Mouse (Mus musculus) yolk sac, embryonic 10.5 days (tissue): ENCODE measurements around the gene Bok.

Experiments used
- DNase-seq: peaks from one replicate; pipeline ENCODE4 v3.0.0-alpha.2; 2017; ENCODE audit warnings: low spot score

Gene Bok

DNA sequence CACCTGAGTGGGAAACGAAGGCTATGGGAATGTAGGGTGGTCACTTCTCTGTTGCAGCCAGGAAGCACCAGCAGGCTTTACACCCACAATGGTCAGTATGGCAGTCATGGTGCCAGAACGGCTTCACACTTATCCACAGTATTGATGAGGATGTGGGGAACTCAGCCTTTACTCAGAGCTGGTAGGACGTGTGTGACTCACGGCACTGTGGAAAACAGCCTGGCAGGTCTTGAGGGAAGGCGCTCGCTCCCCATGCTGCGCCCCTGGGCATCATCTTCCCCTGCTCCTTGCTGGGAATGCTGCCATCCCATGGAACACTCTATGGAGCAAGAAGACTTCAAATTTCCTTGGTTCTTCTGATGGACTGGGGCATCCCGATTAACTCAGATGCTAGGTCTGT is 5.6 kb downstream of the Bok start:
- no peak for DNase-seq

- DNase-seq, result no peak
These were observed 6.4 kb downstream of the Bok start for GRCm38 (mm10) chr1:93691786-93692357.

GRCm38 (mm10) chr1:93692773-93693172 is 7.3 kb downstream of the Bok start:
- peak; percentile 56 for DNase-seq

DNA sequence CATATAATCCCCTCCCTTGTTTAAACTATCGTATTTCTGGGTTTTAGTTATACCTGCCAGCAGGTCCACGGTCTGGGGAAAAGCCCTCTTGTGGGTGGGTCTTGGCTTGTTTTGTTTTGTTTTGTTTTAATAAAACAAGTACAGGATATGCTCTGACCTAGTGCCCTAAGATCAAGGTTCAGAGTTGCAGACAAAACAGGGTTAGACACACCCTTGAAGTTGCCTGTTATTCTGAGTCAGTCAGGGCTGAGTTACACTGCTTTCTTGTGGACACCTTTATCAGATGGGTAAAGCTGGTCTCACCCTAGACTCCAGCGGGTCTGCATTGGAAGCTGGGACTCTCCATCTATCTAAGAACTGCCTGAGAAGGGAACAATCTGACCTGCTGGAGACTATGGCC is 8.0 kb downstream of the Bok start:
- DNase-seq, result peak; percentile 25

DNA sequence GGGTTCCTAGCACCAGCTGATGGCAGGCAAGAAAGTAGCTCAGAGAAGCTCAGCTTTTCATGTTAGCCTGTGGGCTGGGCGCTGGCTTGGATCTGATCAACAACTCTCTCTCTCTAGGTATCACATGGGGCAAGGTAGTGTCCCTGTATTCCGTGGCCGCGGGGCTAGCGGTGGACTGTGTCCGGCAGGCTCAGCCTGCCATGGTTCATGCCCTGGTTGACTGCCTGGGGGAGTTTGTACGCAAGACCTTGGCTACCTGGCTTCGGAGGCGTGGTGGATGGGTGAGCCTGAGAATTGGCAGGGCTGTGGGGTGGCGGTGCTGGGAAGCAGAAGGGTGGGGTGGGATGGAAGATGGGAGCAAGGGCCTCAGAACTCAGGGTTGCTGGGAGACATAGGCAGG is 8.5 kb downstream of the Bok start:
- DNase-seq, result no peak

DNA sequence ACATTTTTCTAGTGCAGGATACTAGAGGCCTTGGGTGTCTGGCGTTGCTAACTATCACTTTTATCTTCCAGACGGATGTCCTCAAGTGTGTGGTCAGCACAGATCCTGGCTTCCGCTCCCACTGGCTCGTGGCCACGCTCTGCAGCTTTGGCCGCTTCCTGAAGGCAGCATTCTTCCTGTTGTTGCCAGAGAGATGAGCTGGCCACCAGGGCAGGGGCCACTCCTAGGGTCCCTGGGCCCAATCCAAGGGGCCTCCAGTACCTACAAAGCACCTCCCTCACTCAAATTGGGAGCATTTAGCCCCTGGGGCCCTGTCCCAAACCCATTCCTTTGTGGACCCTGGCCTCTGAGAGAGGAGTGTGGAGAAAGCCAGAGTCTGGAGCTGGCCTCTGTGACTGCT is 9.5 kb downstream of the Bok start:
- DNase-seq, result no peak

GRCm38 (mm10) chr1:93697317-93697716 is 11.9 kb downstream of the Bok start:
- DNase-seq, result no peak

DNA sequence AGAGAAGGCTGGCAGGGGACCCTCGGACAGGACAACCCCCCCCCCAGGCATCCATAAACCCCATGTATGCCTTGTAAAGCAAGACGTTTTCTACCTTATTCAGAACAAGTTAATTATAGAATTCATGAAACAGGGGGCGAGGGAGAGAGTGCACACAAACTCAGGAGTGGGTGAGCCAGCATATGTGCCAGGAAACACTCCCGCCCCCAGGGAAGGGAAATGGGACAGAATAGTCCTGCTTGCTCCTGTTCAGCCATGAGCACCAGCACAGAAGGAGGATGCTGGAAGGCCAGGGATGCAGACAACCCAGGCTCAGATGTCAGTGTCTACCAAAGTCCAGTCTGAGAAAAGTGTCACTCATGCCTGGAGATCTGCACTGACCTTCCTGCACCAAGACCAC is 13.7 kb downstream of the Bok start:
- DNase-seq, result no peak

DNA sequence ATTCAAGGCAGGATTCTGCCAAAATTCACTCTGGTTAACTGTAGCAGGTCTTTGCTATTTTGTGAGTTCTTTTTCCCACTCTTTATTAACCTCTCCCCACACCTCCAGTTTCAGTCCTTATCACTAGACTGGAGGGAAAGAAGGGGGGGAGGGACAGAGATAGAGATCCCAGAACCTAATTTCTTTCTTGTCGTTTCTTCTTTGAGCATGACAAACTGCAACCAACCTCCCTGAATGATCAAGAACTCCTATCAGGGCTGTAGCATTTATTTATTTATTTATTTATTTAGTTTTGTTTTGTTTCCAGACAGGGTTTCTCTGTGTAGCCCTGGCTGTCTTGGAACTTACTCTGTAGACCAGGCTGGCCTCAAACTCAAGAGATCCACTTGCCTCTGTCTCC is 16.6 kb downstream of the Bok start:
- DNase-seq, result no peak

GRCm38 (mm10) chr1:93703472-93704048 is 18.1 kb downstream of the Bok start:
- no peak for DNase-seq

GRCm38 (mm10) chr1:93704341-93704740 is 18.9 kb downstream of the Bok start:
- DNase-seq, result no peak

- no peak for DNase-seq
These were observed 19.9 kb downstream of the Bok start for GRCm38 (mm10) chr1:93705389-93705788.

DNA sequence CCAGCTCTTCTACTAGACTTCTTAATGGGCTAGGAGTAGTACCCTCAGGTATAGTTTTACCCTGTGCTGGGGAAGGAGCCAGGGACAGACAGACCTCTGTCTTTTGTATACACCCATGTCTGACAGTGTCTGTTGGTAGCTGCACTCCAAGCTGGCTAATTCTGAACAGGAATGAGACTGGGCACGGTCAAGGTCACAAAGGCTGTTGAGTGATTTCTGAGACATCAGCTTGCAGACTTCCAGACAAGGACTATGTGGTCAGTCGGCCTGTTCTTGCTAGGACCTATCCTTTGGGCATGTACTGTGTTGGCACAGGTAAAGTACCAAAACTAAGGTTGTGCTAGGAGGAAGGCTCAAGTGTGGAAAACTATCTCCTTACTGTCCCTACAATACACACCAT is 30.7 kb downstream of the Bok start:
- DNase-seq, result no peak

GRCm38 (mm10) chr1:93721557-93721956 is 36.1 kb downstream of the Bok start:
- no peak for DNase-seq

GRCm38 (mm10) chr1:93724623-93725022 is 39.2 kb downstream of the Bok start:
- DNase-seq, result no peak

DNA sequence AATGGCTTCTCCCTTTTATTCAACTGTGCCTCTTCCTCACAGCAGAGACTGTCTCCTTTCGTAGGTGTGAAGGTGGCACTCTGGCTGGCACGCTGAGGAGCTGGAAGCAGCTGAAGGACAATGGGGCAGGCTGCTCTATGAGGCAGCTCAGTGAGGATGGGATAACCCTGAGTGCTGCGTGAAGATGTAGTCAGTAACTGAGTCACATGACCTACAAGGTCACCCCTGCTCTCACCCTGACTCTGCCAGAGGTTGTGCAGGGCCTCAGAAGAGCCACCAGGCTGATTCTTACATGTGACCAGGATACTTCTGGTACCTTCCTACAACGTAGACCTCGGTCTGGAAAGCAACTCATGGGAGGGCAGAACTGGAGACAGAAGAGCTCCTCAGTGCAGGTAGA is 40.2 kb downstream of the Bok start:
- no peak for DNase-seq

DNA sequence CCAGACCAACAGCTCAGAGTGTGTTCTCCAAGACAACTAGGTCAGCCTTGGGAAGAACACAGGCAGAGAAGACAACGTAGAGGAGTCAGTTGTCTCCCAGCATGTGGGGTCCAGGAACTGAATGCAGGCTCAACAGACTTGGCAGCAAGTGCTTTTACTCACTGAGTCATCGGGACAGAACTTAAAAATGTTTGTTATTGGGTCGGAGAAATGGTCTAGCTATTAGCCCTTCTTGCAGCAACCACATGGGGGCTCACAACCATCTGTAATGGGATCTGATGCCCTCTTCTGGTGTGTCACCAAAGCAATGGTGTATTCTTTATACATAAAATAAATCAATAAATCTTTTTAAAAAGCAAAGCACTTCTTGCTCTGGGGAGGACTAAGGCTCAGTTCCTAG is 40.7 kb downstream of the Bok start:
- DNase-seq, result no peak

DNA sequence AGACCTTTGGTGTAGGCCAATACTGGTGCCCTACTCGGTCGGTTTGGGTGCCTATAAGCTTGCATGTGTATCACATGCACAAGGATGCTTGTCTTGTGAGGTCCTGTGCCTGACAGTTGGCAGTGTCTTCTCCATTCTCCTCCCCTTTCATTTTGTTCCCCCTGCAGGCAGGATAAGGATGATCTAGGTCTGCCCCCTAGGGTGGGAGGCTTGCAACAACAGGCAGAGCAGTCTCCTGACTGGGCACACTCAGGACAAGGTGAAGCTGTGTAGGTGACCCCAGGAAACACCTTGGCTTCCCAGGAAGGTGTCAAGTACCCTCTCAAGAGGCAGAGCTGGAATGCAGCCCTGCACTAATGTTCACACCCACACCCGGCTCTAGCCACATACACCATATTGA is 41.5 kb downstream of the Bok start:
- DNase-seq, result peak; percentile 16

- no peak for DNase-seq
These were observed 45.6 kb downstream of the Bok start for GRCm38 (mm10) chr1:93731103-93731502.

DNA sequence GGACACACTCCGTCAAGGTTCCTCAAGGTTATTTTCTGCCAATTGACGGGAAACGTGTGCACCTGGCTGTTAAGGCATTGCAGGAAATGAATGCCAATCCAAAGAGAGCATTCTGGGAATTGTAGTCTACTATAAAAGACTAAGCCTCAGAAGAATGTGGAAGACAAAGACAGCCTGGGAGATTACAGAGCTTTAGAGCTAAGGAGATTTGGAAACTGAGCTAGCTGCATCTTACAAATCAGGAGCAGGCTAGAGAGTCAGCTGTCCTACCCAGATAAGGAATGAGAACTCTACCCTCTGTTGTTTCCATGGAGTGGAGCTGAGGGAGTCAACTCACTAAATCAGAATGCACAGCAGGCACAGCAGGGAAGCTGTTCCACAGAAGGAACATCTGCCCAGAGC is 46.4 kb downstream of the Bok start:
- no peak for DNase-seq

DNA sequence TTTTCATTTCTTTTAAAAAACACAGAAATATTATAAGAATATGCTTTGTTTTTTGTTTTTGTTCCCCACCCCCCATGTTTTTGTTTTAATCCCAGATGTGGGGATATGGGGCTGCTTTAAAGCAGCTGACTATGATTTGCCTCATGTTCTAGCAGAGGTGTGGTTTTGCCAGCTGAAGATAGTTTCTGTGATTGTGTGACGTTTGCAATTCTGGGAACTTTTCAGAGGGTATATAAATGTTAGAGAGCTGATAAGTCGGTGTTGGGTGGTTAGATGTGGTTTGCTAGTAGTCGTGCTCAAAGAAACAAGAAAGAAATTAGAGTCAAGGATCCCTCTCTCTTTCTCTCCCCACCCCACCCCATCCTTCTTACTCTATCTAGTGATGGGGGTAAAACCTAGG is 50.4 kb downstream of the Bok start:
- no peak for DNase-seq

DNA sequence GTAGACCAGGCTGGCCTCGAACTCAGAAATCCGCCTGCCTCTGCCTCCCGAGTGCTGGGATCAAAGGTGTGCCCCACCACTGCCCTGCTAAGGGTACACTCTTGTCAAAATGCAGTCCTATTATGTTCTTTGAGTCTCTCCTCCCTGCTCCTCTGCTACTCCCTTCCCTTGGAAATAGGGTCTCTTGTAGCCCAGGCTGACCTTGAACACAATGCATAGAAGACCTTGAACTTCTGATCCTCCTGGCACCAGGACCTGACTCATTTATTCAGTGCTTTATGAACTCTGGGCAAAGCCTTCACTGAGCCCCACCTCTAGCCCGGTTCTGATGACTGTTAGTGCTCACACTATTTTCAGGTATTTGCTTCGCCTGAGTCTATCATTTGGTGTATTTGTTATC is 52.3 kb downstream of the Bok start:
- no peak for DNase-seq

- no peak for DNase-seq
These were observed 55.2 kb downstream of the Bok start for GRCm38 (mm10) chr1:93740671-93741070.

DNA sequence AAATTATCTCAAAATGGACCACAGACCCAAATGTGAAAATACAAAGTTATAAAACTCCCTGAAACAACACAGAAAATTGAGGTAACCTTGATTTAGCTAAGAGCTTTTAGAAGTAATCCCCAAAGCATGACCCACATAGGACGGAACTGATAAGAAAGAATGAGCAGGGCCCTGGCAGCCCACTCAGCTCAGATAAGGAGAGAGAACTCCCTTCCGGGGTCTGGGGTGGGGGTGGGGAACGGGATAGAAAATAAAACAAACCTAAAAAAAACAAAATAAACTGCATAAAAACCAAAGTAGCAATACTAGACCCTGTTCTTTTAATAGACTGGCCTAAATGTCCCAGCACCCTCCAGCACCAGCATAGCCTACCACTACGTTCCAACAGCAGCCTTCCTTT is 56.5 kb downstream of the Bok start:
- no peak for DNase-seq

DNA sequence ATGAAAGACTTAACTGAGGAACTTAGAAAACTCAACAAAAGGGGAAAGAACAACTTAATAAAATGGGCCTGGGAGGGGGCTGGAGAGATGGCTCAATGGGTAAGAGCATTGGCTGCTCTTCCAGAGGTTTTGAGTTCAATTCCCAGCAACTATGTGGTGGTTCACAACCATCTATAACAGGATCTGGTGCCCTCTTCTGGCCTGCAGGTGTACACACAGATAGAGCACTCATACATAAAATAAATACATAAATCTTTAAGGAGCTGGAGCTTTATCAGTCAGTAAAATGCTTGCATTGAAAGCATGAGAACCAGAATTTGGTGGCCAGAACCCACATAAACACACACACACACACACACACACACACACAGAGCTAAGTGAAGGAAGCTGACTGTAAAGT is 57.5 kb downstream of the Bok start:
- DNase-seq, result no peak
